Mouse (Mus musculus): Measurements from ENCODE around the gene Ptpru.
A peak's percentile ranks its signal among the peaks of the same experiment; 100 is the strongest.

Gene Ptpru

GRCm38 (mm10) chr4:131837872-131838524 is at the start of gene Ptpru:
Gene Ptpru, minus strand, starts transcription at chr4:131838288.
- DNase-seq (ENCODE audit: low spot score in 2 of 2) = peak; percentile 85 to 99

GRCm38 (mm10) chr4:131885376-131885775 is 47.3 kb upstream of the Ptpru start:
- DNase-seq (ENCODE audit: low spot score in 2 of 2) = no peak

GRCm38 (mm10) chr4:131883571-131883970 is 45.5 kb upstream of the Ptpru start:
- DNase-seq (ENCODE audit: low spot score in 2 of 2) = no peak

GRCm38 (mm10) chr4:131881306-131881705 is 43.2 kb upstream of the Ptpru start:
- DNase-seq (ENCODE audit: low spot score in 2 of 2) = no peak

- DNase-seq (ENCODE audit: low spot score in 2 of 2) = no peak
These were observed 41.6 kb upstream of the Ptpru start for GRCm38 (mm10) chr4:131879692-131880091.

- no peak for DNase-seq (ENCODE audit: low spot score in 2 of 2)
These were observed 38.7 kb upstream of the Ptpru start for GRCm38 (mm10) chr4:131876836-131877235.

- no peak for DNase-seq (ENCODE audit: low spot score in 2 of 2)
These were observed 37.2 kb upstream of the Ptpru start for GRCm38 (mm10) chr4:131875242-131875641.

GRCm38 (mm10) chr4:131874567-131874966 is 36.5 kb upstream of the Ptpru start:
- no peak for DNase-seq (ENCODE audit: low spot score in 2 of 2)

- no peak for DNase-seq (ENCODE audit: low spot score in 2 of 2)
These were observed 36.1 kb upstream of the Ptpru start for GRCm38 (mm10) chr4:131874169-131874536.

GRCm38 (mm10) chr4:131873293-131874168 is 35.4 kb upstream of the Ptpru start, which contains the start of gene Srsf4:
Gene Srsf4, plus strand, starts transcription at chr4:131873617.
- DNase-seq (ENCODE audit: low spot score in 2 of 2) = peak; percentile 79 to 89

GRCm38 (mm10) chr4:131872672-131873292 is 34.7 kb upstream of the Ptpru start:
- no peak for DNase-seq (ENCODE audit: low spot score in 2 of 2)

GRCm38 (mm10) chr4:131861341-131861739 is 23.3 kb upstream of the Ptpru start:
- no peak for DNase-seq (ENCODE audit: low spot score in 2 of 2)

GRCm38 (mm10) chr4:131860492-131861340 is 22.6 kb upstream of the Ptpru start:
- peak; percentile 59 to 68 for DNase-seq (ENCODE audit: low spot score in 2 of 2)

GRCm38 (mm10) chr4:131854950-131855349 is 16.9 kb upstream of the Ptpru start:
- no peak for DNase-seq (ENCODE audit: low spot score in 2 of 2)

- DNase-seq (ENCODE audit: low spot score in 2 of 2) = no peak
These were observed 12.0 kb upstream of the Ptpru start for GRCm38 (mm10) chr4:131849986-131850638.

GRCm38 (mm10) chr4:131848082-131848481 is 10.0 kb upstream of the Ptpru start:
- no peak for DNase-seq (ENCODE audit: low spot score in 2 of 2)

- DNase-seq (ENCODE audit: low spot score in 2 of 2) = no peak
These were observed 8.1 kb upstream of the Ptpru start for GRCm38 (mm10) chr4:131845991-131846778.

GRCm38 (mm10) chr4:131843290-131843743 is 5.2 kb upstream of the Ptpru start, which contains the start of gene Mecr:
Gene Mecr, plus strand, starts transcription at chr4:131843470.
- peak; percentile 88 to 98 for DNase-seq (ENCODE audit: low spot score in 2 of 2)

GRCm38 (mm10) chr4:131836891-131837491 is 1.1 kb downstream of the Ptpru start:
- DNase-seq (ENCODE audit: low spot score in 2 of 2) = peak; percentile 31 to 54

Measured in urinary bladder, adult 18-20 months (tissue).